Mouse (Mus musculus) brain, embryonic 18.5 days (tissue): ENCODE data around the gene Dhrs13.
A peak's percentile ranks its signal among the peaks of the same experiment; 100 is the strongest.
"Not testable (repeated sequence)": the region's sequence is repeated elsewhere in the genome, so short reads cannot be mapped to it uniquely, and the experiment has no call there.

Source experiments
- DNase-seq: peaks from one replicate; pipeline ENCODE4 v3.0.0-alpha.2; 2012; ENCODE audit warnings: low read depth, low spot score

Dhrs13 gene

GRCm38 (mm10) chr11:78042290-78042870 lies 10.3 kb downstream of the Dhrs13 start:
- DNase-seq, result not testable (repeated sequence)

GRCm38 (mm10) chr11:78044758-78045251 lies 12.7 kb downstream of the Dhrs13 start:
- no peak for DNase-seq

GRCm38 (mm10) chr11:78048637-78049036 lies 16.6 kb downstream of the Dhrs13 start:
- DNase-seq, result not testable (repeated sequence)

- DNase-seq, result no peak
These were observed 21.0 kb downstream of the Dhrs13 start for GRCm38 (mm10) chr11:78053078-78053477.

- no peak for DNase-seq
These were observed 24.9 kb downstream of the Dhrs13 start for GRCm38 (mm10) chr11:78056946-78057345.

- no peak for DNase-seq
These were observed 28.0 kb downstream of the Dhrs13 start for GRCm38 (mm10) chr11:78059833-78060757.

- DNase-seq, result no peak
These were observed 30.5 kb downstream of the Dhrs13 start for GRCm38 (mm10) chr11:78062563-78062962.

GRCm38 (mm10) chr11:78065906-78066305 lies 33.8 kb downstream of the Dhrs13 start:
- DNase-seq, result no peak

- DNase-seq, result no peak
These were observed 34.6 kb downstream of the Dhrs13 start for GRCm38 (mm10) chr11:78066641-78067040.

GRCm38 (mm10) chr11:78067566-78067965 lies 35.5 kb downstream of the Dhrs13 start:
- no peak for DNase-seq

GRCm38 (mm10) chr11:78069130-78069529 lies 37.0 kb downstream of the Dhrs13 start:
- DNase-seq, result no peak

GRCm38 (mm10) chr11:78069646-78070045 lies 37.6 kb downstream of the Dhrs13 start:
- DNase-seq, result no peak

- DNase-seq, result no peak
These were observed 39.9 kb downstream of the Dhrs13 start for GRCm38 (mm10) chr11:78071938-78072337.

GRCm38 (mm10) chr11:78072425-78073130 lies 40.5 kb downstream of the Dhrs13 start:
- DNase-seq, result no peak

GRCm38 (mm10) chr11:78073577-78074276 lies 41.6 kb downstream of the Dhrs13 start:
- DNase-seq, result no peak

- DNase-seq, result no peak
These were observed 42.2 kb downstream of the Dhrs13 start for GRCm38 (mm10) chr11:78074277-78074652.

- DNase-seq, result no peak
These were observed 42.6 kb downstream of the Dhrs13 start for GRCm38 (mm10) chr11:78074666-78075065.

- DNase-seq, result peak; percentile 85
These were observed 48.2 kb downstream of the Dhrs13 start, which contains the start of gene Eral1 for GRCm38 (mm10) chr11:78079961-78080921. Gene Eral1, minus strand, starts transcription at chr11:78080383.

- no peak for DNase-seq
These were observed 51.5 kb downstream of the Dhrs13 start for GRCm38 (mm10) chr11:78083595-78083994.

- no peak for DNase-seq
These were observed 54.9 kb downstream of the Dhrs13 start for GRCm38 (mm10) chr11:78086925-78087479.
